Mouse (Mus musculus): ENCODE results near the gene Mocs2. TPM values are rescaled to one million over a fixed set of nuclear protein-coding genes. Genes with fewer than 3 reads are reported as not detected.
A peak's percentile ranks its signal among the peaks of the same experiment; 100 is the strongest.

Mocs2 gene
- polyA plus RNA-seq, 1 experiment from 2014 or later: 110 TPM

DNA sequence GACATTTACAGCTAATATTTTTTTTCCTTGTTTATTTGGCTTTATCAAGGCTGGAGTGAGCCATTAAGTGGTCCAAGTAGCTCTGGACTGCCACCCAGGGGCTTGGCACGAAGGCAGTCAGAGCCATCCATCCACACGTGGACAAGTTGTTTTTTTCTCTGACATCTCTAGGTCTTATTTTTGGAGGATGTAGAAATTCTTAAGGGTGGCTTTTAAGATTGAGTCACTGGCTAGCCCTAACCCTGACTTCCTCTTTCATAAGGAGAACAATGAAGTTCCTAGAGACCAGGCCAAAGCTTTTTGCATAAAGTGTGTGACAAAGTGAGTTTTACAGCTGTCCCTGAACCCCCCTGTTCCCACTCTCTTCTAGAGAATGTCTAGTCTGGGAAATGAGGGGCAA is 16.5 kb downstream of the Mocs2 start:
- no peak overlapping the region for H3K4me3 ChIP-seq
- no peak overlapping the region for H3K27ac ChIP-seq (replicated peaks)
- ATAC-seq (replicated peaks): no peak
- H3K9me3 ChIP-seq: no peaks in the 10 kb centered on the region
- peaks cover 15% of the 10 kb centered on the region for H3K36me3 ChIP-seq
- H3K27me3 ChIP-seq: no peaks in the 10 kb centered on the region
- peaks cover 16% of the 10 kb centered on the region for H3K4me1 ChIP-seq
- WGBS: 69% methylated on average over 2 of the region's 2 CpGs
- no peak overlapping the region for H3K4me2 ChIP-seq (replicated peaks)
- no peak overlapping the region for H3K9ac ChIP-seq (replicated peaks)

- WGBS: 90% methylated on average over 7 of the region's 7 CpGs
- Histone ChIP-seq H3K9me3 (no peaks in the 10 kb centered on the region), H3K27ac (replicated peaks) (no peak overlapping the region), H3K27me3 (no peaks in the 10 kb centered on the region), H3K4me1 (peaks cover 22% of the 10 kb centered on the region), H3K36me3 (no peaks in the 10 kb centered on the region), H3K9ac (replicated peaks) (no peak overlapping the region), H3K4me2 (replicated peaks) (no peak overlapping the region), H3K4me3 (no peak overlapping the region)
- no peak for ATAC-seq (replicated peaks)
Observed at GRCm38 (mm10) chr13:114837061-114837460, 19.0 kb downstream of the Mocs2 start.

DNA sequence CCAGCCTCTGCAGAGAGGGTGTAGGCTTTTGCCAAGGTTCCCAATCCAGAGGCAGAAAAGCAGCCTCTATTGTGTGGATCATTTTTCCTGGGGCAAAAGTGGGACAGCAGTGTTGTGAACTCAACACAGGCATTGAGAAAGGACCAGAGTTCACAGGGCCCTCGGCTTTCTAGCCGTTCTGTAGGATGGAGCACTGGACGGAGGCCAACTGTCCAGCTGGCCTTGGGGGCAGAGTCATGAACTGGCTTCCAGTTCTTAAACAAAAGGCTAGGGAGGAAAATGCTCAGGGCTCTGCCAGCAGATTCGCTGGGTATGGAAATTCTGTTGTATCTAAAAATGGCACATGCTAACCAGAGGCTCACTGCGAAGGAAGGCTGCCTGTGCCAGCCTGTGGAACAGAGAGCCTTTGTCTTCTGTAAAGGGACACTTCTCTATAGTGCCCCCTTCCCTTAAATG is 20.5 kb downstream of the Mocs2 start:
- Histone ChIP-seq H3K4me2 (replicated peaks) (no peak overlapping the region), H3K4me3 (no peak overlapping the region), H3K27me3 (no peaks in the 10 kb centered on the region), H3K27ac (replicated peaks) (peak overlapping the region; percentile 65), H3K36me3 (no peaks in the 10 kb centered on the region), H3K4me1 (peaks cover 22% of the 10 kb centered on the region), H3K9me3 (no peaks in the 10 kb centered on the region), H3K9ac (replicated peaks) (no peak overlapping the region)
- WGBS: 15% methylated on average over 5 of the region's 5 CpGs
- ATAC-seq (replicated peaks): peak; percentile 90

DNA sequence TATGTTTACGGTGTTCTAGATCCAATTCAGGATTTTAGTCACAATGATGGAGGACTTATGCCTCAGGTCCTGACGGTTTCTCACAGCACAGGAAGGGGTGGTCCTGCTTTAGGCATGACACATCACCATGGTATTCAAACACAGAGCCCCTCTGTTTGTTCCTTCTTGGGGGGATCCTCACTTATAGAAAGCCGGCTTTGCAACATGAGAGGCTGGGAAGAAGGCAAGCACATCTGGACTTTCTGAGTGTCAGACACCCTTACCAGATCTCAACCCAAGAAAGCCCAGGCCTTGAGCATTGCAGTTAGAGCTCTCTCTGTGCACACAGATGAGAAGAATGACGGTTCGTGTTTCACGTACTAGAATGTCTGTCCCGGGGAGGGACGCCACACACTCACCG is 21.1 kb downstream of the Mocs2 start:
- WGBS: 59% methylated on average over 9 of the region's 9 CpGs

GRCm38 (mm10) chr13:114840545-114840944 is 22.5 kb downstream of the Mocs2 start:
- Histone ChIP-seq H3K4me3 (no peak overlapping the region), H3K27me3 (no peaks in the 10 kb centered on the region), H3K36me3 (no peaks in the 10 kb centered on the region), H3K4me2 (replicated peaks) (no peak overlapping the region), H3K9ac (replicated peaks) (no peak overlapping the region), H3K27ac (replicated peaks) (no peak overlapping the region), H3K9me3 (no peaks in the 10 kb centered on the region), H3K4me1 (peaks cover 22% of the 10 kb centered on the region)
- ATAC-seq (replicated peaks): no peak
- WGBS: 87% methylated on average over 4 of the region's 4 CpGs

More for the DNA sequence above, 21.1 kb downstream of the Mocs2 start:
- H3K9ac ChIP-seq (replicated peaks): no peak overlapping the region
- peaks cover 22% of the 10 kb centered on the region for H3K4me1 ChIP-seq
- H3K27ac ChIP-seq (replicated peaks): peak overlapping the region; percentile 65
- ATAC-seq (replicated peaks): peak; percentile 71
- H3K36me3 ChIP-seq: no peaks in the 10 kb centered on the region
- no peaks in the 10 kb centered on the region for H3K27me3 ChIP-seq
- no peak overlapping the region for H3K4me3 ChIP-seq
- H3K4me2 ChIP-seq (replicated peaks): no peak overlapping the region
- no peaks in the 10 kb centered on the region for H3K9me3 ChIP-seq

DNA sequence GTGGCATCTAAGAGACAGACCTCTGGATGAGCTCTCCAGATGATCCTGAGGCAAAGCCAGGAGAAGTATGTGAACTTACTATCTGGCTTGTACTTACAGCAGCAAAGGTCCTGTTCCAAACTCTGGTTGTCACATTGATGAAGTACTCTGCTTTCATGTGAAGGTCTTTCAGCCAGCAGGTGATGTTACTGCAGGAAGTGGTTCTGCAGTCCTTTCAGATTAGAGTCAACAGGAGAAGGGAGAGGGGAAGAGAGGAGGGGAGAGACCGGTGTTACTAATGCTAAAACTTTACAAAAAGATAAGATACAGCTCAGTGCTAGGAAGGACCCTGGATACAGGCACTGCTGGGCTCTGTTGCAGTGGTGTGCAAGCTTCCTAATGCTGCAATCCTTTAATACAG is 25.3 kb downstream of the Mocs2 start:
- H3K4me2 ChIP-seq (replicated peaks): no peak overlapping the region
- no peaks in the 10 kb centered on the region for H3K36me3 ChIP-seq
- H3K9me3 ChIP-seq: no peaks in the 10 kb centered on the region
- peaks cover 18% of the 10 kb centered on the region for H3K4me1 ChIP-seq
- H3K4me3 ChIP-seq: no peak overlapping the region
- H3K9ac ChIP-seq (replicated peaks): no peak overlapping the region
- 96% methylated on average over 1 of the region's 1 CpGs for WGBS
- ATAC-seq (replicated peaks): no peak
- H3K27me3 ChIP-seq: no peaks in the 10 kb centered on the region
- H3K27ac ChIP-seq (replicated peaks): no peak overlapping the region

- Histone ChIP-seq H3K4me1 (peaks cover 6% of the 10 kb centered on the region; the same call in 1 of the 2 replicates), H3K27me3 (no peaks in the 10 kb centered on the region), H3K4me2 (replicated peaks) (no peak overlapping the region), H3K4me3 (no peak overlapping the region), H3K9me3 (no peaks in the 10 kb centered on the region), H3K27ac (replicated peaks) (no peak overlapping the region), H3K36me3 (no peaks in the 10 kb centered on the region), H3K9ac (replicated peaks) (no peak overlapping the region)
- 79% methylated on average over 6 of the region's 6 CpGs for WGBS
- ATAC-seq (replicated peaks): no peak
Observed at GRCm38 (mm10) chr13:114845804-114846203, 27.8 kb downstream of the Mocs2 start.

DNA sequence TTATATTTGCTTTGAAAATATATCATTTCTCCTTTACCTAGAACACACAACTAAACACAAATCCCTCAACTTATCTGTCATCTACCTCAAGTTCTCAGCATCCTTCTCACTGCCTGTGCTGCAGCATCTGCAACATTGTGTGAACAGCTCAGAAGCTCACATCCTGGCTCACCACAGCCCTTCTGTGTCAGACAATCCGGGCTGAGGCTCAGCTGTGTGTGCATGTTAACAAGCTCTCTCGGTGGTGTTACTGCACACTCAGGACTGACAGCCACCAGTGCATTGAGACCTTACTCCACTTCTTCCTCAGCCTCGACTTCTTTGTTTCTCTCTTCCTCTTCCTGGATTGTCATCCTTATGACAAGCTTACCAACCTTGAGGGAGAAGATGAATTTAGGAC is 30.9 kb downstream of the Mocs2 start:
- Histone ChIP-seq H3K4me1 (no peaks in the 10 kb centered on the region), H3K9me3 (no peaks in the 10 kb centered on the region), H3K36me3 (no peaks in the 10 kb centered on the region), H3K4me2 (replicated peaks) (no peak overlapping the region), H3K27ac (replicated peaks) (no peak overlapping the region), H3K4me3 (no peak overlapping the region), H3K9ac (replicated peaks) (no peak overlapping the region), H3K27me3 (no peaks in the 10 kb centered on the region)
- no peak for ATAC-seq (replicated peaks)
- 74% methylated on average over 3 of the region's 3 CpGs for WGBS

DNA sequence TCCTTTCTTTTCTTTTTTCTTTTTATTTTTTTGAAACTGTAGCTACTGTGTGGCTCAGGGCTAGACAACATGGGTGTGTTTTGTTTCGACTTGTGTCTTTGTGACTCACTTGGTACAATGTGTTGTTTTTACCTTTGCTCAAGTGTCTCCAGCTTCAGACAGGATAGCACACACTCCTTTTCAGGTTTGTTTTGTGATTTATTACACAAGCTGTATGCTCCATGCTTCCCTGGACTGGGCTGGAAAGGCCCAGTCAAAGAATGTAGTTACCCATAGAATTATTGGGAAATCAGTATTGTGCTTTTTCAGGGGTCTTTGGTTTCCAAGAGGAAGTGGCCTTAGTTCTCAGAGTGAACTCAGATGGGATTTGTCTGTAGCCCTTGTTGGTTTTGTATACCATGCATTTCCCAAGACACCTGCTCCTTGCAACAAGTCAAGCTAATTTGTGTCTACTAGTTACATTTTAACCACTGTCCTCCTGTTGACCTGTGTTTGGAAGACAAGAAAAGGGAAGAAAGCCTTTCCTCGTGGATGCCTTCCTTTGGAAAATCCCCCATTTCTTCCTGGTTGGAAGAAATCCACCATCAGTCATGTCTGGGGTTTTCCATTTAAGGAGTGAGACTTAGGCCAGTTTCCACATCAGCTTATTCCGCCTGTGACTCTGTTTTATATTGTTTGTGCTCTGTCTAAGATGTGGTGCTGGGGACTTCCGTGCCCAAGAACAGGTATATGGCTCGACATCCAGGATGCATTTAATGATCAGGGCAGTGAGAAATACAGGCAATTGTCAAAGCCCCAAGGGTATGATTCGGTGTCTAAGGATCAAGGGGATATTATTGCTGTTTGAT is 34.5 kb downstream of the Mocs2 start:
- H3K9me3 ChIP-seq: no peaks in the 10 kb centered on the region
- no peak overlapping the region for H3K4me3 ChIP-seq
- WGBS: 82% methylated on average over 6 of the region's 6 CpGs
- H3K27me3 ChIP-seq: no peaks in the 10 kb centered on the region
- H3K9ac ChIP-seq (replicated peaks): no peak overlapping the region
- peaks cover 9% of the 10 kb centered on the region; the same call in 1 of the 2 replicates for H3K4me1 ChIP-seq
- ATAC-seq (replicated peaks): no peak
- no peak overlapping the region for H3K4me2 ChIP-seq (replicated peaks)
- H3K36me3 ChIP-seq: no peaks in the 10 kb centered on the region
- H3K27ac ChIP-seq (replicated peaks): no peak overlapping the region

DNA sequence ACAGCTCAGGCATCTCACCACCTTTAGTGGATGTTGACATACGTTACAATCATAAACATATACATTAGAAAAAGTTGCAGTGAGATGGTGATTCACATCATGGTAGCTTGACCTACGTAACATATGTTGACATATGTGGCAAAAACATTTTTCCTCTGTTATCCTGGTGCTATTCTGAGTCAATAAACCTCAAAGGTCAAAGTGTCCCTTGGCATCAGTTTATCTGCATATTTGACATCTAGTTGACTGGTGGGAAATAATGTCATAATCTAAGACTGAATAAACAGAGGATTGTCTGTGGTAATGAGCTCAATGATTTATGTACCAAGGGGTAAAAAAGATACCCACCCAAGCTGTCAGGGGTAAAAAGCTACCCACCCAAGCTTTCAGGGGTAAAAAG is 35.1 kb downstream of the Mocs2 start:
- H3K36me3 ChIP-seq: no peaks in the 10 kb centered on the region
- H3K9ac ChIP-seq (replicated peaks): no peak overlapping the region
- no peak overlapping the region for H3K4me2 ChIP-seq (replicated peaks)
- no peak overlapping the region for H3K27ac ChIP-seq (replicated peaks)
- no peaks in the 10 kb centered on the region for H3K9me3 ChIP-seq
- 93% methylated on average over 2 of the region's 2 CpGs for WGBS
- H3K27me3 ChIP-seq: no peaks in the 10 kb centered on the region
- H3K4me3 ChIP-seq: no peak overlapping the region
- ATAC-seq (replicated peaks): no peak
- H3K4me1 ChIP-seq: peaks cover 9% of the 10 kb centered on the region; the same call in 1 of the 2 replicates

GRCm38 (mm10) chr13:114854023-114854422 is 36.0 kb downstream of the Mocs2 start:
- no peak overlapping the region for H3K27ac ChIP-seq (replicated peaks)
- 93% methylated on average over 6 of the region's 6 CpGs for WGBS
- H3K27me3 ChIP-seq: no peaks in the 10 kb centered on the region
- no peak overlapping the region for H3K4me2 ChIP-seq (replicated peaks)
- no peak overlapping the region for H3K9ac ChIP-seq (replicated peaks)
- no peaks in the 10 kb centered on the region for H3K9me3 ChIP-seq
- H3K36me3 ChIP-seq: no peaks in the 10 kb centered on the region
- H3K4me3 ChIP-seq: no peak overlapping the region
- no peak for ATAC-seq (replicated peaks)
- H3K4me1 ChIP-seq: peaks cover 9% of the 10 kb centered on the region; the same call in 1 of the 2 replicates

DNA sequence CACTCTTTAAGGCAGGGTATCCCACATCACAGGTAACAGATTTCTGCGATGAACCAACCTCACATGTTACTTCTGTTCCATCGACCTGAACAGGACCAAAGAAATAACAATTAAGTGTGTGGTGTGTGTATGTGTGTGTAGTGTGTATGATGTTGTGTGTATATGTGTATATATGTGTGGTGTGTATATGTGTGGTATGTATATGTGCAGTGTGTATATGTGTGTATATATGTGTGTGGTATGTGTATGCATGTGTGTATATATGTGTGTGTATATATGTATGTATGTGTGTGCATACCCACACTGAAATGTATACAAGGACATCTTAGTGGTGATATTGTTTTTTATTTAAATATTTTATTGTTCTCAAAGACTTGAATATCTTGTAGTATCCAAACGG is 36.4 kb downstream of the Mocs2 start:
- H3K4me2 ChIP-seq (replicated peaks): no peak overlapping the region
- no peak for ATAC-seq (replicated peaks)
- WGBS: 94% methylated on average over 3 of the region's 3 CpGs

More for the DNA sequence above, 36.4 kb downstream of the Mocs2 start:
- Histone ChIP-seq H3K36me3 (no peaks in the 10 kb centered on the region), H3K9ac (replicated peaks) (no peak overlapping the region), H3K4me3 (no peak overlapping the region), H3K4me1 (peaks cover 9% of the 10 kb centered on the region; the same call in 1 of the 2 replicates), H3K9me3 (no peaks in the 10 kb centered on the region), H3K27me3 (no peaks in the 10 kb centered on the region), H3K27ac (replicated peaks) (no peak overlapping the region)

Measured in forebrain, embryonic 15.5 days (tissue).